Mouse (Mus musculus) intestine, embryonic 16.5 days (tissue): ENCODE measurements around the gene Ttc6. TPM values are rescaled to one million over a fixed set of nuclear protein-coding genes. Genes with fewer than 3 reads are reported as not detected.

Experiments
- ATAC-seq: fragments of 200-750 bp; cut with Nextera tagmentation; 2 replicates; pipeline ENCODE4 v1.8.0; 2017; ENCODE audit warnings: moderate TSS enrichment, moderate library complexity
- H3K27ac ChIP-seq: fragments of 300-500 bp; sonication (generic); 2 replicates; pipeline ENCODE4 v1.5.1; 2014; ENCODE audit warnings: mild to moderate bottlenecking, low read length
- H3K27me3 ChIP-seq: fragments of 300-500 bp; sonication (generic); replicated peaks from 2 replicates; pipeline ENCODE4 v1.6.1; 2014; ENCODE audit warnings: low read length, control low read depth, mixed read lengths; ENCODE audit not compliant: control insufficient read depth, insufficient read depth
- H3K36me3 ChIP-seq: fragments of 300-500 bp; sonication (generic); 2 replicates; pipeline ENCODE4 v1.6.1; 2014; ENCODE audit warnings: low read length, control low read depth; ENCODE audit not compliant: control insufficient read depth, insufficient read depth
- H3K4me1 ChIP-seq: fragments of 300-500 bp; sonication (generic); 2 replicates; pipeline ENCODE4 v1.6.1; 2014; ENCODE audit warnings: low read length, control low read depth, mixed read lengths; ENCODE audit not compliant: control insufficient read depth, insufficient read depth
- H3K4me2 ChIP-seq: fragments of 300-500 bp; sonication (generic); 2 replicates; pipeline ENCODE4 v1.6.1; 2014; ENCODE audit warnings: low read depth, low read length, control low read depth
- H3K4me3 ChIP-seq: fragments of 300-500 bp; sonication (generic); 2 replicates; pipeline ENCODE4 v1.5.1; 2014; ENCODE audit warnings: mild to moderate bottlenecking, low read length
- H3K9ac ChIP-seq: fragments of 300-500 bp; sonication (generic); 2 replicates; pipeline ENCODE4 v1.6.1; 2014; ENCODE audit warnings: low read depth, low read length
- H3K9me3 ChIP-seq: fragments of 300-500 bp; sonication (generic); 2 replicates; pipeline ENCODE4 v1.6.1; 2016; ENCODE audit warnings: low read length, control low read depth; ENCODE audit not compliant: control insufficient read depth
- WGBS: fragments of 180-500 bp; shearing (Covaris S2); extraction: QIAGEN DNeasy Blood & Tissue Kit; methylation state at CpG from one replicate; pipeline ENCODE4 v1.1.7; 2014; 5-methylcytosine and 5-hydroxymethylcytosine counted together
- polyA plus RNA-seq: library from polyadenylated mRNA; unstranded; fragments of >200 nt; fragmentation: Nextera tagmentation; extraction: Ambion mirVana; gene quantifications from 2 replicates; pipeline ENCODE4 v1.2.1, GENCODE M21; 2015

Gene Ttc6
- polyA plus RNA-seq, 1 experiment from 2014 or later = 0.50 TPM

- no peak for ATAC-seq
Observed at GRCm38 (mm10) chr12:57550181-57550808, 13.6 kb upstream of the Ttc6 start.

GRCm38 (mm10) chr12:57550881-57551280, 13.0 kb upstream of the Ttc6 start:
- ATAC-seq = no peak
- Histone ChIP-seq H3K36me3 (no peaks in the 10 kb centered on the region), H3K4me2 (no peak overlapping the region), H3K27me3 (peaks cover 50% of the 10 kb centered on the region), H3K9ac (no peak overlapping the region), H3K27ac (no peak overlapping the region), H3K4me3 (no peak overlapping the region), H3K4me1 (peaks cover 8% of the 10 kb centered on the region), H3K9me3 (no peaks in the 10 kb centered on the region)
- WGBS = 19% methylated on average over 8 of the region's 8 CpGs

More at GRCm38 (mm10) chr12:57550181-57550808, 13.6 kb upstream of the Ttc6 start:
- Histone ChIP-seq H3K27me3 (peaks cover 56% of the 10 kb centered on the region), H3K9ac (peak overlapping the region; percentile 62; the same call in 1 of the 2 replicates), H3K4me2 (peak overlapping the region; percentile 40), H3K27ac (no peak overlapping the region; the same call in 1 of the 2 replicates), H3K4me3 (peak overlapping the region; percentile 29), H3K36me3 (no peaks in the 10 kb centered on the region), H3K4me1 (peaks cover 13% of the 10 kb centered on the region), H3K9me3 (no peaks in the 10 kb centered on the region)
- 3% methylated on average over 31 of the region's 31 CpGs for WGBS

GRCm38 (mm10) chr12:57552286-57552685, 11.6 kb upstream of the Ttc6 start:
- WGBS = 4% methylated on average over 3 of the region's 3 CpGs
- Histone ChIP-seq H3K27me3 (peaks cover 42% of the 10 kb centered on the region), H3K27ac (no peak overlapping the region)

GRCm38 (mm10) chr12:57554091-57554490, 9.8 kb upstream of the Ttc6 start:
- peaks cover 36% of the 10 kb centered on the region for H3K27me3 ChIP-seq
- H3K4me2 ChIP-seq = no peak overlapping the region
- H3K27ac ChIP-seq = no peak overlapping the region
- H3K9ac ChIP-seq = no peak overlapping the region
- H3K4me1 ChIP-seq = peaks cover 3% of the 10 kb centered on the region; the same call in 1 of the 2 replicates
- 40% methylated on average over 3 of the region's 3 CpGs for WGBS
- H3K36me3 ChIP-seq = no peaks in the 10 kb centered on the region
- no peaks in the 10 kb centered on the region for H3K9me3 ChIP-seq
- no peak overlapping the region for H3K4me3 ChIP-seq
- ATAC-seq = no peak

More at GRCm38 (mm10) chr12:57552286-57552685, 11.6 kb upstream of the Ttc6 start:
- no peak for ATAC-seq
- no peak overlapping the region for H3K4me3 ChIP-seq
- peaks cover 4% of the 10 kb centered on the region for H3K4me1 ChIP-seq
- H3K9me3 ChIP-seq = no peaks in the 10 kb centered on the region
- H3K4me2 ChIP-seq = no peak overlapping the region
- no peaks in the 10 kb centered on the region for H3K36me3 ChIP-seq
- no peak overlapping the region for H3K9ac ChIP-seq

GRCm38 (mm10) chr12:57571773-57572172, 7.9 kb downstream of the Ttc6 start:
- peak overlapping the region; percentile 40 for H3K4me2 ChIP-seq
- peak overlapping the region; percentile 9; the same call in 1 of the 2 replicates for H3K9ac ChIP-seq
- H3K9me3 ChIP-seq = no peaks in the 10 kb centered on the region
- peaks cover 10% of the 10 kb centered on the region; the same call in 1 of the 2 replicates for H3K4me1 ChIP-seq
- H3K36me3 ChIP-seq = no peaks in the 10 kb centered on the region
- ATAC-seq = peak; percentile 50
- 19% methylated on average over 9 of the region's 9 CpGs for WGBS
- peak overlapping the region; percentile 34 for H3K27ac ChIP-seq
- H3K4me3 ChIP-seq = no peak overlapping the region
- peaks cover 4% of the 10 kb centered on the region for H3K27me3 ChIP-seq

- ATAC-seq = peak; percentile 83
Observed at GRCm38 (mm10) chr12:57572415-57572814, 8.5 kb downstream of the Ttc6 start.

GRCm38 (mm10) chr12:57575931-57576628, 12.2 kb downstream of the Ttc6 start:
- H3K4me3 ChIP-seq = peak overlapping the region; percentile 65
- H3K9me3 ChIP-seq = no peaks in the 10 kb centered on the region
- H3K9ac ChIP-seq = peak overlapping the region; percentile 75
- peaks cover 10% of the 10 kb centered on the region; the same call in 1 of the 2 replicates for H3K4me1 ChIP-seq
- H3K27me3 ChIP-seq = peaks cover 2% of the 10 kb centered on the region
- H3K4me2 ChIP-seq = peak overlapping the region; percentile 95
- ATAC-seq = peak; percentile 86
- H3K36me3 ChIP-seq = no peaks in the 10 kb centered on the region
- H3K27ac ChIP-seq = no peak overlapping the region
- 2% methylated on average over 78 of the region's 81 CpGs for WGBS

More at GRCm38 (mm10) chr12:57572415-57572814, 8.5 kb downstream of the Ttc6 start:
- no peaks in the 10 kb centered on the region for H3K9me3 ChIP-seq
- H3K9ac ChIP-seq = no peak overlapping the region
- H3K27me3 ChIP-seq = peaks cover 4% of the 10 kb centered on the region
- H3K4me3 ChIP-seq = no peak overlapping the region
- H3K27ac ChIP-seq = peak overlapping the region; percentile 8; the same call in 1 of the 2 replicates
- no peak overlapping the region for H3K4me2 ChIP-seq
- H3K4me1 ChIP-seq = peaks cover 10% of the 10 kb centered on the region; the same call in 1 of the 2 replicates
- H3K36me3 ChIP-seq = no peaks in the 10 kb centered on the region

GRCm38 (mm10) chr12:57607624-57608023, 43.7 kb downstream of the Ttc6 start:
- H3K27me3 ChIP-seq = no peaks in the 10 kb centered on the region
- H3K4me2 ChIP-seq = no peak overlapping the region
- no peak overlapping the region for H3K9ac ChIP-seq
- no peaks in the 10 kb centered on the region for H3K4me1 ChIP-seq
- peak; percentile 46; the same call in 1 of the 2 replicates for ATAC-seq
- H3K36me3 ChIP-seq = no peaks in the 10 kb centered on the region
- 51% methylated on average over 5 of the region's 5 CpGs for WGBS
- no peak overlapping the region for H3K27ac ChIP-seq
- H3K4me3 ChIP-seq = no peak overlapping the region
- H3K9me3 ChIP-seq = no peaks in the 10 kb centered on the region

GRCm38 (mm10) chr12:57615137-57615536, 51.2 kb downstream of the Ttc6 start:
- Histone ChIP-seq H3K9ac (no peak overlapping the region), H3K4me1 (no peaks in the 10 kb centered on the region), H3K27ac (no peak overlapping the region), H3K9me3 (no peaks in the 10 kb centered on the region), H3K4me2 (no peak overlapping the region), H3K4me3 (no peak overlapping the region), H3K36me3 (no peaks in the 10 kb centered on the region), H3K27me3 (no peaks in the 10 kb centered on the region)
- WGBS = 66% methylated on average over 4 of the region's 4 CpGs
- ATAC-seq = no peak
